Mouse (Mus musculus) forebrain, embryonic 16.5 days (tissue): ENCODE results near the gene Bicc1. TPM values are rescaled to one million over a fixed set of nuclear protein-coding genes. Genes with fewer than 3 reads are reported as not detected.

Experiments
- ATAC-seq: fragments of 200-750 bp; cut with Nextera tagmentation; 2 replicates; pipeline ENCODE4 v1.8.0; 2017; ENCODE audit warnings: mild to moderate bottlenecking, moderate library complexity
- H3K27ac ChIP-seq: fragments of 300-500 bp; sonication (generic); 2 replicates; pipeline ENCODE4 v1.5.1; 2014; ENCODE audit warnings: low read length, control low read depth
- H3K27me3 ChIP-seq: fragments of 300-500 bp; sonication (generic); replicated peaks from 2 replicates; pipeline ENCODE4 v1.6.1; 2014; ENCODE audit warnings: low read length; ENCODE audit not compliant: control insufficient read depth, insufficient read depth
- H3K36me3 ChIP-seq: fragments of 300-500 bp; sonication (generic); 2 replicates; pipeline ENCODE4 v1.6.1; 2014; ENCODE audit not compliant: control insufficient read depth, insufficient read depth
- H3K4me1 ChIP-seq: fragments of 300-500 bp; sonication (generic); replicated peaks from 2 replicates; pipeline ENCODE4 v1.6.1; 2014; ENCODE audit warnings: low read length; ENCODE audit not compliant: control insufficient read depth, insufficient read depth
- H3K4me2 ChIP-seq: fragments of 300-500 bp; sonication (generic); 2 replicates; pipeline ENCODE4 v1.6.1; 2014; ENCODE audit warnings: mild to moderate bottlenecking, low read length, control low read depth
- H3K4me3 ChIP-seq: fragments of 300-500 bp; sonication (generic); replicated peaks from 2 replicates; pipeline ENCODE4 v1.5.1; 2014; ENCODE audit warnings: mild to moderate bottlenecking, low read length, control low read depth
- H3K9ac ChIP-seq: fragments of 300-500 bp; sonication (generic); replicated peaks from 2 replicates; pipeline ENCODE4 v1.6.1; 2014; ENCODE audit warnings: low read depth, low read length, control low read depth
- H3K9me3 ChIP-seq: fragments of 300-500 bp; sonication (generic); 2 replicates; pipeline ENCODE4 v1.6.1; 2016; ENCODE audit warnings: low read length; ENCODE audit not compliant: control insufficient read depth
- WGBS: fragments of 180-500 bp; shearing (Covaris S2); extraction: QIAGEN DNeasy Blood & Tissue Kit; methylation state at CpG from one replicate; pipeline ENCODE4 v1.1.7; 2014; 5-methylcytosine and 5-hydroxymethylcytosine counted together
- polyA plus RNA-seq: library from polyadenylated mRNA; unstranded; fragments of >200 nt; fragmentation: Nextera tagmentation; extraction: Ambion mirVana; gene quantifications from 2 replicates; pipeline ENCODE4 v1.2.1, GENCODE M21; 2015

Bicc1 gene
- polyA plus RNA-seq, 1 experiment from 2014 or later, result 3.1 TPM

GRCm38 (mm10) chr10:71138132-71138851, 21.2 kb downstream of the Bicc1 start:
- H3K4me3 ChIP-seq, result no peak overlapping the region
- H3K27me3 ChIP-seq, result no peaks in the 10 kb centered on the region
- 73% methylated on average over 14 of the region's 14 CpGs for WGBS
- no peak overlapping the region for H3K9ac ChIP-seq
- no peak overlapping the region for H3K27ac ChIP-seq
- H3K36me3 ChIP-seq, result no peaks in the 10 kb centered on the region
- ATAC-seq, result no peak
- H3K4me2 ChIP-seq, result no peak overlapping the region
- peaks cover 2% of the 10 kb centered on the region for H3K9me3 ChIP-seq
- no peaks in the 10 kb centered on the region for H3K4me1 ChIP-seq

DNA sequence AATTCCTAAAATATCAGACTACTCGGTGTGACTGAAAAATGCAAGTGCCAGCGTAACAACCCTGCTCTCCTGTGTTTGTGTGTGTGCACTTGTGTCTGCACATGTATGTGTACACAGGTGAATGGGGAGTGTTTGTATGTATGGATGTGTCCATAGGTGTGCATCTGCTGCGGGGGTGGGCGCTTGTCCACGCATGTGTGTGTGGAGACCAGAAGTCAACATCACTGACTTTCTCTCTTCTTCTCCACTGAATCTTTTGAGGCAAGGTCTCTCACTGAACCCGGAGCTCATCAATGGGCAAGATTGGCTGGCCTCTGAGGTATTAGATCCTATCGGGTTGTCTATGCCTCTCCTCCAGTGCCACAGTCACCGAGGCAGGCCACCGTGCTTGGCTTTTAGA, 21.9 kb downstream of the Bicc1 start:
- Histone ChIP-seq H3K36me3 (no peaks in the 10 kb centered on the region), H3K9ac (no peak overlapping the region), H3K9me3 (no peaks in the 10 kb centered on the region; the same call in 1 of the 2 replicates), H3K4me3 (no peak overlapping the region), H3K27ac (no peak overlapping the region), H3K4me2 (no peak overlapping the region), H3K4me1 (no peaks in the 10 kb centered on the region), H3K27me3 (no peaks in the 10 kb centered on the region)
- WGBS, result 98% methylated on average over 9 of the region's 9 CpGs
- no peak for ATAC-seq

GRCm38 (mm10) chr10:71131333-71131732, 28.2 kb downstream of the Bicc1 start:
- Histone ChIP-seq H3K4me2 (no peak overlapping the region), H3K36me3 (no peaks in the 10 kb centered on the region), H3K4me3 (no peak overlapping the region), H3K27me3 (no peaks in the 10 kb centered on the region), H3K9ac (no peak overlapping the region), H3K9me3 (no peaks in the 10 kb centered on the region), H3K27ac (no peak overlapping the region), H3K4me1 (no peaks in the 10 kb centered on the region)
- ATAC-seq, result no peak
- 64% methylated on average over 9 of the region's 9 CpGs for WGBS

DNA sequence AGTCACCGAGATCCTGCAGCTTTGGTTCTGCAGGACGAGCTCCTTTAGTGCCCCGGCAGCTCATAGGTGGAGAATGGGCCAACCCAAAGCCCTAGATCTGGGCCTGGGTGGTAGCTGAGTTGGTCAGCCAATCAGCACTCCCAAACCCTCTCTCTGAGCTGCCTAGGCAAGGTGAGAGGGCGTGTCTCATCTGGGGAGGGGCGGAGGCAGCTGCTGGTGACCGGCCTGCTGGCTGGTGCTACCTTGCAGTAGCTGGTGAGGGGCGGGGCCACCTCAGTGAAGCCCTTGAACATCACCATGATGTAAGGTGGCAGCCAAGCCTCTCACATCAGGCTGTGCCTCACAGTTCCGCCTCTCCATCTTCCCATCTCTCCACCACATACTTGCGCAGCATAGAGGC, 29.2 kb downstream of the Bicc1 start:
- Histone ChIP-seq H3K4me1 (no peaks in the 10 kb centered on the region), H3K27ac (no peak overlapping the region), H3K36me3 (no peaks in the 10 kb centered on the region), H3K27me3 (no peaks in the 10 kb centered on the region), H3K4me2 (no peak overlapping the region), H3K4me3 (no peak overlapping the region), H3K9me3 (no peaks in the 10 kb centered on the region), H3K9ac (no peak overlapping the region)
- 64% methylated on average over 9 of the region's 9 CpGs for WGBS
- ATAC-seq, result no peak

DNA sequence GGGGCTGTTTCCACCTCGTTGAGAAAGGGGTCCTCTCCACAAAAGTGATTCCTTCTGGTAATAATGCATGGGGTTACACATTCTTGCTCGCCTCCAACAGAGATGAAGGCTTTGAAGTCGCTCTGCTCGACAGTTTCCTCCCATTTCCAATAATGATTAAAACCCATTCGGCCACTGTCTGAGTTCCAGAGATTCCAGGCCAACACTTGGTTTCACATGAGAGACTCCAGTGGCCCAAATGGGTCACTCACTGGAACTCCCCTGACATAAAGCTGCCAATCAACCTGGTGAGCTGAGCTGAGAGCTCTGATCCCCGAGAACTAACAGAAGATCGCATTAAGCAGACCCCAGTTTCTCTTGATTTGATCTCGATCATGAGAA, 31.6 kb downstream of the Bicc1 start:
- Histone ChIP-seq H3K27me3 (no peaks in the 10 kb centered on the region), H3K4me1 (no peaks in the 10 kb centered on the region), H3K9ac (no peak overlapping the region), H3K36me3 (no peaks in the 10 kb centered on the region), H3K4me3 (no peak overlapping the region), H3K27ac (no peak overlapping the region), H3K4me2 (no peak overlapping the region), H3K9me3 (no peaks in the 10 kb centered on the region)
- 70% methylated on average over 8 of the region's 8 CpGs for WGBS
- ATAC-seq, result no peak

DNA sequence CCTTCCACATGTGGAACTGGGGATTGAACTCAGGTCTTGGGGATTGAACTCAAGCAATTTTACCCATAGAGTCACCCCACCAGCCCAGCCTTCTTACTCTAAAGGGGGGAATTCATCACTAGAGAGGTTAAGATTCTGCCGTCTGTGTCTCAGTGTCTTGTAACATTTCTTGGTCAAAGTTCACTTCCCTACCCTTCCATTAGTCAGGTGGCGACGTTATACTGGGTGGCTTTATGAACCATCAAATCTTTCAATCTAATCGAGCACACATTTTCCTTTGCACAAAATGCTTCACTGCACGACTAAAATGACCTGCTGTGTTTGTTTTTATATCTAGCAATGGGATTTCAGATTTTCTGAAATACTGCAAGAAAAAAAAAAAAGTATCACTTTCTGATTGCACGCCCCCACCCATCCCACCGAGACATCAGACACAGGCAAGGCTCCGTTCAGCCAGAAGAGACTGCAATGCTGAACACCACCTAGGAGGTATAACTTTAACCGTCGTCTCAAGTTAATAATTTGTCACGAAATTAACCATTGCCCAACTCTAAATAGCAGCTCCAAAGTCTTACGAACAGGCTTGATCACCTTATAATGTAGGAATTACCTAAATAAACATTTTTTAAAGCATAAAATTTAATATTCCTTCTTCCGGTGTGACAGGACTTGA, 32.1 kb downstream of the Bicc1 start:
- H3K27me3 ChIP-seq, result no peaks in the 10 kb centered on the region
- no peaks in the 10 kb centered on the region for H3K4me1 ChIP-seq
- H3K36me3 ChIP-seq, result no peaks in the 10 kb centered on the region
- H3K9me3 ChIP-seq, result no peaks in the 10 kb centered on the region
- no peak overlapping the region for H3K4me3 ChIP-seq
- no peak overlapping the region for H3K4me2 ChIP-seq
- WGBS, result 76% methylated on average over 13 of the region's 13 CpGs
- ATAC-seq, result no peak
- H3K9ac ChIP-seq, result no peak overlapping the region
- no peak overlapping the region for H3K27ac ChIP-seq

DNA sequence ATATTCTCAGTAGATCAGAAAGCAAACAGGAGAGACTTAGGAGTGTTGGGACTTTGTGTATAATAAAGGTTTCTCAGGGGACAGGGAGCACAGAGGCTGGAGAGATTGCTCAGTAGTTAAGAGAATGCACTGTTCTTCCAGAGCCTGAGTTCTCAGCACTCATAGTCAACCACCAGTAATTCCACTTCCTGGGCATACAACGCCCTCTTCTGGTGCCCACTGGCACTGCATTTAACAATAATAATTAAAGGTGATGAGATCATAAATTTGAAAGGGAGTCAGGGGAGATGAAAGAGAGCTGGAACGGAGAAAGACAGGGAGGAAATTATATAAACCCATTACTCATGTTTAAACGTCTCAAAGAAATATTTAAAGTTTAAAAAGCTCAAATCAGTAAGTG, 35.5 kb downstream of the Bicc1 start:
- H3K4me2 ChIP-seq, result no peak overlapping the region
- no peaks in the 10 kb centered on the region for H3K4me1 ChIP-seq
- no peaks in the 10 kb centered on the region for H3K36me3 ChIP-seq
- no peaks in the 10 kb centered on the region for H3K9me3 ChIP-seq
- H3K27ac ChIP-seq, result no peak overlapping the region
- no peak overlapping the region for H3K9ac ChIP-seq
- 58% methylated on average over 3 of the region's 3 CpGs for WGBS
- no peak for ATAC-seq
- H3K4me3 ChIP-seq, result no peak overlapping the region
- H3K27me3 ChIP-seq, result no peaks in the 10 kb centered on the region

GRCm38 (mm10) chr10:71123395-71123794, 36.1 kb downstream of the Bicc1 start:
- no peaks in the 10 kb centered on the region for H3K9me3 ChIP-seq
- WGBS, result 72% methylated on average over 4 of the region's 4 CpGs
- H3K4me1 ChIP-seq, result no peaks in the 10 kb centered on the region
- no peak overlapping the region for H3K4me2 ChIP-seq
- no peaks in the 10 kb centered on the region for H3K36me3 ChIP-seq
- no peak for ATAC-seq
- H3K27ac ChIP-seq, result no peak overlapping the region
- no peak overlapping the region for H3K9ac ChIP-seq
- no peak overlapping the region for H3K4me3 ChIP-seq
- no peaks in the 10 kb centered on the region for H3K27me3 ChIP-seq

DNA sequence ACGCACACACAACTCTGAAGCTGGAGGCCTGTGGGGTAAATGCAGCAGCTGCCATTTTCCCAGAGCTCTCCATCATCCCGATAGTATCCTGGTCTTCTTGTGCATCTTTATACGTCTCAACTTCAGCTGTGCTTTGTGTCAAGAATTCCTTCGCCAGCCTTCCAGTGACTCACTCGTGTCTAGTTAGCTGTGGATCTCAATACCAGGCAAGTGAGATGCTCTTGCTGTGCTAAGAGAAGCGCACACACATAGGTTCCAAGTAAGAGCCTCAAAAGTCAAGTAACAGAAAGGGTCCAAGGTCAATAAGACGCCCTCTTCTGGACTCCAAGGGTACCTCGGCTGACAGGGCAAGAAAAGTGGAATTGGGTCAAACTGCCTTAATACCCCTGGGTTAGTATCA, 37.0 kb downstream of the Bicc1 start:
- 79% methylated on average over 8 of the region's 8 CpGs for WGBS
- no peak overlapping the region for H3K4me3 ChIP-seq
- no peaks in the 10 kb centered on the region for H3K27me3 ChIP-seq
- H3K9me3 ChIP-seq, result no peaks in the 10 kb centered on the region
- H3K36me3 ChIP-seq, result no peaks in the 10 kb centered on the region
- H3K9ac ChIP-seq, result no peak overlapping the region
- no peak overlapping the region for H3K27ac ChIP-seq
- no peaks in the 10 kb centered on the region for H3K4me1 ChIP-seq
- no peak overlapping the region for H3K4me2 ChIP-seq
- no peak for ATAC-seq
